Mouse (Mus musculus) ES-E14 (cell line): ENCODE measurements around the gene Pebp1. TPM values are rescaled to one million over a fixed set of nuclear protein-coding genes. Genes with fewer than 3 reads are reported as not detected.

Experiments used
- DNase-seq: peaks from one replicate; pipeline ENCODE4 v3.0.0-alpha.2; 2013; ENCODE audit warnings: low read depth, low spot score
- H3K27ac ChIP-seq: 2 replicates; pipeline ENCODE4 v1.5.1; 2012; ENCODE audit warnings: low read depth, mild to moderate bottlenecking, low read length, moderate library complexity, mixed read lengths; ENCODE audit not compliant: poor library complexity, insufficient read depth, severe bottlenecking
- H3K36me3 ChIP-seq: 2 replicates; pipeline ENCODE4 v1.6.1; 2012; ENCODE audit warnings: mild to moderate bottlenecking, low read length, moderate library complexity, mixed read lengths; ENCODE audit not compliant: control insufficient read depth, poor library complexity, insufficient read depth, severe bottlenecking
- H3K4me1 ChIP-seq, 2 experiments: fragments of 150-350 bp in 1 of 2; sonication (generic) in 1 of 2; 2 replicates each; pipeline ENCODE4 v1.6.1; 2012; ENCODE audit warnings: low read length in 2 of 2, mild to moderate bottlenecking in 1 of 2, mixed read lengths in 1 of 2; ENCODE audit not compliant: control insufficient read depth in 2 of 2, insufficient read depth in 2 of 2, poor library complexity in 1 of 2
- H3K4me3 ChIP-seq, 2 experiments: fragments of 150-350 bp in 1 of 2; sonication (generic) in 1 of 2; 2 replicates each; pipeline ENCODE4 v1.5.1; 2012; ENCODE audit warnings: low read length in 2 of 2, low read depth in 1 of 2, mild to moderate bottlenecking in 1 of 2, mixed read lengths in 1 of 2; ENCODE audit not compliant: insufficient read depth in 1 of 2, poor library complexity in 1 of 2, severe bottlenecking in 1 of 2
- H3K9ac ChIP-seq: 2 replicates; pipeline ENCODE4 v1.6.1; 2012; ENCODE audit warnings: low read depth, mild to moderate bottlenecking, low read length, mixed read lengths; ENCODE audit not compliant: poor library complexity, insufficient read depth, severe bottlenecking
- H3K9me3 ChIP-seq: fragments of 150-350 bp; sonication (generic); 2 replicates; pipeline ENCODE4 v1.6.1; 2012; ENCODE audit warnings: low read depth, mild to moderate bottlenecking, low read length; ENCODE audit not compliant: control insufficient read depth, insufficient read depth
- CHD2 ChIP-seq: IDR thresholded peaks from 2 replicates; pipeline ENCODE4 v1.6.1; 2014; ENCODE audit warnings: mild to moderate bottlenecking, low read depth, low read length, inconsistent platforms
- HCFC1 ChIP-seq: IDR thresholded peaks from 2 replicates; pipeline ENCODE4 v1.6.1; 2012; ENCODE audit warnings: low read length, inconsistent platforms, borderline replicate concordance; ENCODE audit not compliant: insufficient read depth
- MAFK ChIP-seq: IDR thresholded peaks from 2 replicates; pipeline ENCODE4 v1.6.1; 2014; ENCODE audit warnings: mild to moderate bottlenecking, low read depth, low read length, inconsistent platforms; ENCODE audit not compliant: insufficient read depth
- ZC3H11A ChIP-seq: IDR thresholded peaks from 2 replicates; pipeline ENCODE4 v1.6.1; 2012; ENCODE audit warnings: low read depth, mild to moderate bottlenecking, inconsistent platforms, low read length, borderline replicate concordance
- ZNF384 ChIP-seq: IDR thresholded peaks from 2 replicates; pipeline ENCODE4 v1.6.1; 2012; ENCODE audit warnings: low read depth, low read length, inconsistent platforms
- in situ Hi-C, 2 experiments: fragments of 600-800 bp; cut with MboI; formaldehyde crosslinking; loops; one replicate each; pipeline ENCODE4 v1.15.1; 2025; ENCODE audit warnings: low sequenced_read_pairs in 2 of 2, inconsistent platforms in 1 of 2; ENCODE audit not compliant: unreplicated experiment in 2 of 2
- total RNA-seq: library from RNA; depleted of rRNA; stranded (reverse); fragments of 300-350 nt; gene quantifications from 2 replicates; pipeline ENCODE4 v1.2.3, GENCODE M21; 2012

Pebp1 gene
- total RNA-seq, 1 experiment = 381 TPM

GRCm38 (mm10) chr5:117278809-117279668 lies 8.4 kb downstream of the Pebp1 start:
- in situ Hi-C loops = no loop called here
- TF ChIP-seq ZC3H11A (no peak), CHD2 (no peak), ZNF384 (no peak), HCFC1 (no peak), MAFK (no peak)

GRCm38 (mm10) chr5:117277784-117278183 lies 9.6 kb downstream of the Pebp1 start:
- in situ Hi-C loops = no loop called here
- Histone ChIP-seq H3K4me1 (peaks cover 0 to 8% of the 10 kb centered on the region in 2 experiments; a peak in 2 of 4 replicates), H3K27ac (no peak overlapping the region), H3K9me3 (no peaks in the 10 kb centered on the region), H3K36me3 (peaks cover 17% of the 10 kb centered on the region), H3K4me3 (no peak overlapping the region), H3K9ac (no peak overlapping the region)
- TF ChIP-seq MAFK = no peak
- TF ChIP-seq HCFC1 = no peak
- TF ChIP-seq ZC3H11A = no peak
- no peak for TF ChIP-seq ZNF384
- no peak for TF ChIP-seq CHD2
- no peak for DNase-seq

More at GRCm38 (mm10) chr5:117278809-117279668, 8.4 kb downstream of the Pebp1 start:
- H3K4me3 ChIP-seq = no peak overlapping the region
- peaks cover 18% of the 10 kb centered on the region for H3K36me3 ChIP-seq
- no peak for DNase-seq
- peaks cover 0 to 8% of the 10 kb centered on the region in 2 experiments; a peak in 2 of 4 replicates for H3K4me1 ChIP-seq
- H3K9me3 ChIP-seq = no peaks in the 10 kb centered on the region
- H3K9ac ChIP-seq = no peak overlapping the region
- no peak overlapping the region for H3K27ac ChIP-seq

- TF ChIP-seq ZC3H11A = no peak
- no peak for TF ChIP-seq MAFK
- TF ChIP-seq ZNF384 = no peak
- TF ChIP-seq HCFC1 = no peak
- TF ChIP-seq CHD2 = no peak
Observed at GRCm38 (mm10) chr5:117274817-117275216, 12.6 kb downstream of the Pebp1 start.

GRCm38 (mm10) chr5:117271945-117272344 lies 15.5 kb downstream of the Pebp1 start:
- no peak overlapping the region for H3K27ac ChIP-seq
- no peaks in the 10 kb centered on the region for H3K9me3 ChIP-seq
- no peak overlapping the region for H3K4me3 ChIP-seq
- no peak overlapping the region for H3K9ac ChIP-seq
- peaks cover 2% of the 10 kb centered on the region; the same call in 1 of the 2 replicates for H3K36me3 ChIP-seq
- TF ChIP-seq ZNF384 (no peak), ZC3H11A (no peak), MAFK (no peak)
- in situ Hi-C loops = no loop called here
- DNase-seq = no peak
- no peaks in the 10 kb centered on the region for H3K4me1 ChIP-seq

More at GRCm38 (mm10) chr5:117274817-117275216, 12.6 kb downstream of the Pebp1 start:
- Histone ChIP-seq H3K36me3 (peaks cover 2% of the 10 kb centered on the region; the same call in 1 of the 2 replicates), H3K9ac (no peak overlapping the region), H3K27ac (no peak overlapping the region), H3K4me3 (no peak overlapping the region), H3K4me1 (peaks cover 0 to 2% of the 10 kb centered on the region in 2 experiments; a peak in 1 of 4 replicates), H3K9me3 (no peaks in the 10 kb centered on the region)
- in situ Hi-C loops = no loop called here
- DNase-seq = no peak
